Mouse (Mus musculus) spleen, adult 18-20 months (tissue): ENCODE data around the gene Cox5b.

ENCODE experiments used
- DNase-seq, 2 experiments: peaks; one replicate each; pipeline ENCODE4 v3.0.0; 2022; ENCODE audit warnings: mixed read lengths in 2 of 2

The Cox5b gene

GRCm38 (mm10) chr1:36690671-36691235 lies 496 bp upstream of the Cox5b start:
- no peak for DNase-seq

- no peak for DNase-seq
Observed at GRCm38 (mm10) chr1:36694871-36695270, 3.6 kb downstream of the Cox5b start.

- no peak for DNase-seq
Observed at GRCm38 (mm10) chr1:36696411-36696810, 5.2 kb downstream of the Cox5b start.

- no peak for DNase-seq
Observed at GRCm38 (mm10) chr1:36697030-36697429, 5.8 kb downstream of the Cox5b start.

GRCm38 (mm10) chr1:36707166-36707565 lies 15.9 kb downstream of the Cox5b start:
- DNase-seq = no peak

GRCm38 (mm10) chr1:36707797-36708196 lies 16.5 kb downstream of the Cox5b start:
- DNase-seq = no peak

- no peak for DNase-seq
Observed at GRCm38 (mm10) chr1:36708626-36709025, 17.4 kb downstream of the Cox5b start.

GRCm38 (mm10) chr1:36709055-36709853 lies 18.0 kb downstream of the Cox5b start:
- DNase-seq = peak in 1 of 2 experiments; percentile 35

GRCm38 (mm10) chr1:36709854-36710280 lies 18.6 kb downstream of the Cox5b start, which contains the start of gene 4933424G06Rik:
TSS of gene 4933424G06Rik (plus strand) at chr1:36710149.
- peak; percentile 96 to 97 for DNase-seq

GRCm38 (mm10) chr1:36711104-36711503 lies 19.9 kb downstream of the Cox5b start:
- no peak for DNase-seq

GRCm38 (mm10) chr1:36714311-36714710 lies 23.1 kb downstream of the Cox5b start, which contains the start of gene Actr1b:
TSS of gene Actr1b (minus strand) at chr1:36714422.
- no peak for DNase-seq

GRCm38 (mm10) chr1:36718786-36719185 lies 27.5 kb downstream of the Cox5b start:
- DNase-seq = no peak

- no peak for DNase-seq
Observed at GRCm38 (mm10) chr1:36723146-36724056, 32.2 kb downstream of the Cox5b start.

- no peak for DNase-seq
Observed at GRCm38 (mm10) chr1:36724057-36724431, 32.8 kb downstream of the Cox5b start.

GRCm38 (mm10) chr1:36737300-36737699 lies 46.1 kb downstream of the Cox5b start:
- peak; percentile 55 to 86 for DNase-seq

- no peak for DNase-seq
Observed at GRCm38 (mm10) chr1:36739231-36739630, 48.0 kb downstream of the Cox5b start.

- DNase-seq = no peak
Observed at GRCm38 (mm10) chr1:36743046-36743445, 51.8 kb downstream of the Cox5b start.
